Mouse (Mus musculus) cortical plate, adult 2 months (tissue): ENCODE measurements at regions not wholly inside any gene's neighbourhood (a gene's known extent, or its start where the extent isn't known, plus 50 kb on each side); places are given as distances from the start of the nearest gene placed in this dataset.

Experiments
- H3K27ac ChIP-seq: fragments of 200-500 bp; 2 replicates; pipeline ENCODE4 v1.5.1; 2012; ENCODE audit warnings: low read length, control low read depth, inconsistent platforms; ENCODE audit not compliant: insufficient read depth
- H3K4me1 ChIP-seq: fragments of 200-500 bp; 2 replicates; pipeline ENCODE4 v1.6.1; 2011; ENCODE audit warnings: low read length; ENCODE audit not compliant: control insufficient read depth, insufficient read depth
- H3K4me3 ChIP-seq: fragments of 200-500 bp; 2 replicates; pipeline ENCODE4 v1.5.1; 2011; ENCODE audit warnings: mild to moderate bottlenecking, low read length, control low read depth; ENCODE audit not compliant: insufficient read depth
- CTCF ChIP-seq: fragments of 200-500 bp; IDR thresholded peaks from 2 replicates; pipeline ENCODE4 v1.5.1; 2011; ENCODE audit warnings: mild to moderate bottlenecking, control low read depth, low read length; ENCODE audit not compliant: insufficient read depth; ENCODE audit errors: extremely low read depth
- POLR2A ChIP-seq: fragments of 200-500 bp; IDR thresholded peaks from 2 replicates; pipeline ENCODE4 v1.6.1; 2011; ENCODE audit warnings: mild to moderate bottlenecking, low read length, control low read depth; ENCODE audit not compliant: insufficient read depth; ENCODE audit errors: extremely low read depth

DNA sequence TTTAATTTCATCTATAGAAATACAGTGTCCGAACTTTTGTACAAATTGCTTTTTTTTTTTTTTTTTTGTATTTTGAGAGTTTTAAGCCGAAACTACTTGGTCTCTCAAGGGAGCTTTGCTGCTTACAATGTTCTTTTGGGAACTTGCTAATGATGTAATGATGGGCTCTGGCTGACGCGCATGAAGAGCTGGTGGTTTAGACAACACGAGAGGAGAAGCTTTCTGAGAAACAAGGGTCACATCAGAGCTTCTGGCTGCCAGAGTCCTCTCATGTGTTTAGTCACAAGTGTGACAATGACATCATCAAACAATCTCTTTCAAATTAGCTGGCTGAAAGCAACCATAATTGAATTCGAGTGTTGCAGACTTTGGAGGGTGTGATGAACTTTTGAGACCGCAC is 98.9 kb upstream of the Npvf start:
- TF ChIP-seq CTCF (no peak), POLR2A (no peak)
- H3K27ac ChIP-seq, result no peak overlapping the region
- no peak overlapping the region for H3K4me3 ChIP-seq
- H3K4me1 ChIP-seq, result no peaks in the 10 kb centered on the region

DNA sequence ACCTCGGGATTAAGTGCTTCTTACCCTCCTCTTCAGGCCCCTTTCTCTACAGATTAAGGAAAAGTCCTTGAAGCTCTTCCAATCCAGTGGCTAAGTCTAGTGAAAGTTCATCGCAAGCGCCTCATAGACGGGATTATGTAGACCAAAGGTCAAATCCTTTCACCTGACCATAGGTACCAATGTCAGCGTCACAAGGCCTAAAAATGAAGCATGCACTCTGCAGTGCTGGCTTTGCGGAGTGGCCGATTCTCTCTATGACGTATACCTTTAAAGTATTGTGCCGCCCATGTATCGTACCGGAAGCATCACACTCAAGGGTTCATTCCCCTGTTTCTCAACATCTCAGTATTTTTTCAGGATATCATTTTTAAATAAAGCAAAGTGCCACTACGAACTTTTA is 100.5 kb upstream of the Npvf start:
- Histone ChIP-seq H3K4me3 (no peak overlapping the region), H3K27ac (no peak overlapping the region), H3K4me1 (no peaks in the 10 kb centered on the region)
- no peak for TF ChIP-seq CTCF
- no peak for TF ChIP-seq POLR2A

DNA sequence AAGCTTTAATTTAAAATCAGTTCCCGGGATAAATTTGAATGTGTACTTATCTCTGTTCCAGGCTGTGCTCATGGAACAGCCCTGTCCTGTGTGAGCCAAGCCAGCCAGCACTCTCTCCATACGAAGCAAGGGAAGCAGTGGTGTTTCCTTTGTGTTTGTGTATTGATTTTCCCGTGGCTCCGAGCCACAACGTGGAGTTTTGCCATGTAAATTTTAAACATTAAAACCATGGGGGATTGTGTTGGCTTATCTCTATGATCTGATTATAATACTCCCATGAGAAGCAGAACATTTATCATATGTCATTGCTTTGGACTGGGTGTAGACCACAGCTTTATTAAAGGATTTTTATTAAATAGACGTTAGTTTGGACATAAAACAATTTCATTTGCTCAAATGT is 106.1 kb upstream of the Npvf start:
- no peak overlapping the region for H3K4me3 ChIP-seq
- no peaks in the 10 kb centered on the region for H3K4me1 ChIP-seq
- TF ChIP-seq CTCF (no peak), POLR2A (no peak)
- H3K27ac ChIP-seq, result no peak overlapping the region

DNA sequence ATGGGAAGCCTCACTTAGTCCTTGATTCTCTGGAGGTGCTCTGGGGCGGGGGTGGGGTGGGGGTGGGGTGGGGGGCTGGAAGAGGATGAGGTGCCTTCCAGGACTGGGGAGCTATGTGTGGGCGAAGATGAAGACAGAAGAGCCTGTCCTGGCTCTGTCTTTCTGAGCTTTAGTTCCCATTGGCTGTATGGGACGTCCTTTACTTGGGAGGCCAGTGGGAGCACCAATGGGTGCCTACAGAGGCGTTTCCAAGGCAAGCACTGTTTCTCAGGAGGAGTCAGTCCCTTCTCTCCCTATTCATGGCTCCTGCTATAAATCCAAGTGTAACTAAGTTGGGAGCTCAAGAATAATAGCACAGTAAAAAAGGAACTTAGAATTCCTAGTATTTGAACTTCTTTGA is 108.9 kb upstream of the Npvf start:
- Histone ChIP-seq H3K4me3 (no peak overlapping the region), H3K4me1 (no peaks in the 10 kb centered on the region), H3K27ac (no peak overlapping the region)
- TF ChIP-seq POLR2A (no peak), CTCF (no peak)

DNA sequence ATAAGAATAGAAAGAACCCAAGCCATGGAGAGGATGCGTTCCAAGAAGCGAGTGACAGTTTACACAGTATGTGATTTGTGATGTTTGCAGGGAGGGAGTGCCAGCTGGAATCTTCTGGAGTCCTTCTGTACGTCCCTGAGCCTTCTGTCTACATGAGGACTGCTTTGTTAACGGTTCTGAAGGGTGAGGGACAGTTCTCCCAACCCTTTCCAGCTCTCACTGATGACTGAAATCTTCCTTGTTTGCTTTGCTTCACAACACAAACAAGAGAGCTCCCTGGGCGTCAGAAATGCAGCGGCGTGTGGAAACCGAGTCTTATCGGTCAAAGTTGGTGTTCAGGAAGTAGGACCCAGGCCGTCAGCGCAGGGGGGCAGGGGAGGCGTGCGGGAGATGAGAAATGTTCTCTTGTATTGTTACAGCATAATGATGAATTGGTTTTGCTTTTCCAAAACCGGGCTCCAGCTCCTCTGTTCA is 112.2 kb upstream of the Npvf start:
- no peak overlapping the region for H3K27ac ChIP-seq
- H3K4me3 ChIP-seq, result no peak overlapping the region
- no peak for TF ChIP-seq POLR2A
- no peak for TF ChIP-seq CTCF
- H3K4me1 ChIP-seq, result no peaks in the 10 kb centered on the region

DNA sequence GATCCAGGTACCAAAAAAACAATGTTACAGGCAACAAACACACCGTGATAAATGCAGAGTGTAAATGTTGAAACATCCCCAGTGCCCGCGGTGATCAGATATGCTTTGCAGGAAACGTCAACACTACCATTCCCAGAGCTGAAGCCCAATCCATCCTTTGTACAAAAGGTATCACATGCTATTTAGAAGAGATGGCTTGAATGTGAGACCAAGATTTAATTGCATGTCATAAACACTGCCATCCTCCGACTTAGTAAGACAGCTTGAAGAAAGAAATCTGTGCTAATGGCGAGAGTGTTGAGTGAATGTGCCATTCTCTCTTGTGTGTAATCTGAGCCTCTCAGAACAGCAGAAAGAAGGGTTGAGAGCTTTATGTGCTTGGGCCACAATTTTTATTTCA is 112.9 kb upstream of the Npvf start:
- TF ChIP-seq POLR2A (no peak), CTCF (no peak)
- Histone ChIP-seq H3K4me1 (no peaks in the 10 kb centered on the region), H3K4me3 (no peak overlapping the region), H3K27ac (no peak overlapping the region)

DNA sequence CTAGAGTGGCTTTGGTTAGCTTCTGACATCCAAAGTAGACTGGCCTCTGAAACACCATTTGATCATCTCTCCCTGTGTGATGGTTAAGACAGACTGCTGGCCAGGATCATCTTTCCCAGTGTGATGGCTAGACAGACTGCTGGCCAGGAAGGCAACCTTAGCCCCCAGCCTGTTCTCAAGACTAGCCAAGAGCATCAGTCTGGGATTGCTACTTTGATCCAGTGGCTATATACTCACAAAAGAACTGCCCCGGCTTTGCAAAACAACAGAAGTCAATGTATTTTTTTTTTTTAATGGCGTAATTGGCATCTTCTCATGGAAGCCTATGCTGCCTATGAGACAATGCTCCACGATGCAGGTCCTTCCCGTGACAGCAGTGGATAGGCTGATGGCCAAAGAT is 113.6 kb upstream of the Npvf start:
- Histone ChIP-seq H3K4me1 (no peaks in the 10 kb centered on the region), H3K27ac (no peak overlapping the region), H3K4me3 (no peak overlapping the region)
- TF ChIP-seq CTCF (no peak), POLR2A (no peak)

DNA sequence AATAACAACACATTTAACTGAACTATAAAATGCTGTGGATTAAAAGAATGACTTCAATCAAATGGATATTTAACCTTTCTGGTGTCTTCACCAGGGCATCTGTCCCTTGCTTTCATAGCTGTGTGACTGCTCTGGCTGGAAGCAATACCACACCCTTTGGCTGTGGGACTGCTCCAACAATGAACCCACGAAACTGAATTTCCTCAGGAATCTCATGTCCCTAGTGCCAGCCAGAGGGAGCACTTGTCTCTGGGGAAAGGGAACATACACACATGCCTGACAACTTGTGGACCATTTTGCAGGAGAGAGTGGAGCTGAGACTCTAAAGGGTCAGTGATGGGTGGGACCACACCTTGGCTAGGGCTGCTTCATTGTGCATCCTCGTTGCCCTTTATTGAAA is 114.9 kb upstream of the Npvf start:
- no peaks in the 10 kb centered on the region for H3K4me1 ChIP-seq
- H3K27ac ChIP-seq, result no peak overlapping the region
- TF ChIP-seq POLR2A, result no peak
- TF ChIP-seq CTCF, result 0 out of 2 replicates have a peak, but pooled peaks have one; percentile 3
- no peak overlapping the region for H3K4me3 ChIP-seq

DNA sequence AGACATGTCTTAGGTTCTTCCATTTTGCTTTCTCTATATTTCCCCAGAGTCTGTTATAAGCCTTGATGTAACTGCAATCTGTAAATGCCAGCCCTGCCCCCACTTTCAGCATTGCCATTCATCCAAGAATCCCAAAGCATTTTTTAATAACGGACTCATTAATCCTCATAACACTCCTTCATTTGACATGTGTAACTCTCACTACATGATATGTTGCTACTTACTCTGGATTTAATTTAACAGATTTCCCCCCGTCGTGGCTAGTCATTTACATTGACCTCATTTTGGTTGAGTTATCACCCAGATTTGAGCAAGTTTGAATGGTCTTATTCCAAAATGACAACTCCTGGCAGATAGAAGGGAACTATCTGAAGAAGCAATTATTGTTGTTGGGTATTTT is 116.2 kb upstream of the Npvf start:
- no peak overlapping the region for H3K4me3 ChIP-seq
- TF ChIP-seq POLR2A, result no peak
- no peak for TF ChIP-seq CTCF
- no peaks in the 10 kb centered on the region for H3K4me1 ChIP-seq
- no peak overlapping the region for H3K27ac ChIP-seq

DNA sequence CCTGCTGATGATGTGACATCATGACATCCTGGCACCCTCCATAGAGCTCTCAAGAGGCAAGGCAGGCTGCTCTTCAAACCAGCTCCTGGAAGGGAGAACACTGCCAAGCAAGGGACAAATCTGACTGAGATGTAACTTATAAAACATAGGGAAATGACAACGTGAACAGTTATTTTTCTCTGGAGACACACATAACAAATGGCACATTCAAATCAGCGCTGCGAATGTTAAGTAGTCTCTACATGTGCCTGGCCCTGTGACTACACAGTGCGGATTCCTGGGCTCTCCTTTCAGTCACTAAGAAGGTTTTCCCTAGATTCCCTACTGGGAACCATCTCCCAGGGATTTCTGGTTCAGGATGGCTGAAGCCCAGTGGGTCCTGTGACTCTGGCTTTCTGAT is 121.4 kb upstream of the Npvf start:
- no peak for TF ChIP-seq CTCF
- no peak for TF ChIP-seq POLR2A
- no peak overlapping the region for H3K4me3 ChIP-seq
- H3K4me1 ChIP-seq, result peaks cover 6% of the 10 kb centered on the region
- peak overlapping the region; percentile 20 for H3K27ac ChIP-seq
